Mouse (Mus musculus) testis, adult 2 months (tissue): ENCODE data around the gene Kcnt2. TPM values are rescaled to one million over a fixed set of nuclear protein-coding genes. Genes with fewer than 3 reads are reported as not detected.

Experiments
- H3K27ac ChIP-seq: fragments of 200-500 bp; 2 replicates; pipeline ENCODE4 v1.5.1; 2012; ENCODE audit warnings: low read depth, low read length; ENCODE audit not compliant: control insufficient read depth, insufficient read depth
- H3K27me3 ChIP-seq: fragments of 200-500 bp; 2 replicates; pipeline ENCODE4 v1.6.1; 2012; ENCODE audit warnings: mild to moderate bottlenecking, low read length, moderate library complexity; ENCODE audit not compliant: control insufficient read depth, insufficient read depth
- H3K36me3 ChIP-seq: fragments of 200-500 bp; 2 replicates; pipeline ENCODE4 v1.6.1; 2012; ENCODE audit warnings: mild to moderate bottlenecking, low read length; ENCODE audit not compliant: control insufficient read depth, insufficient read depth
- H3K4me1 ChIP-seq: fragments of 200-500 bp; 2 replicates; pipeline ENCODE4 v1.6.1; 2012; ENCODE audit warnings: low read length; ENCODE audit not compliant: control insufficient read depth, insufficient read depth
- H3K4me3 ChIP-seq: fragments of 200-500 bp; 2 replicates; pipeline ENCODE4 v1.5.1; 2012; ENCODE audit warnings: low read depth, mild to moderate bottlenecking, low read length, moderate library complexity, mixed read lengths; ENCODE audit not compliant: control insufficient read depth
- CTCF ChIP-seq: fragments of 200-500 bp; IDR thresholded peaks from 2 replicates; pipeline ENCODE4 v1.5.1; 2012; ENCODE audit warnings: low read depth, mild to moderate bottlenecking, inconsistent platforms, low read length, moderate library complexity; ENCODE audit not compliant: control insufficient read depth, insufficient read depth, insufficient replicate concordance
- POLR2A ChIP-seq: fragments of 200-500 bp; IDR thresholded peaks from 2 replicates; pipeline ENCODE4 v1.6.1; 2012; ENCODE audit warnings: low read depth, mild to moderate bottlenecking, inconsistent platforms, low read length, moderate library complexity; ENCODE audit not compliant: control insufficient read depth
- polyA plus RNA-seq: library from polyadenylated mRNA; depleted of rRNA; stranded (reverse); fragments of >200 nt; gene quantifications from 2 replicates; pipeline ENCODE4 v1.2.3, GENCODE M21; 2012

Gene Kcnt2
- polyA plus RNA-seq, 1 experiment, result 0.06 TPM

DNA sequence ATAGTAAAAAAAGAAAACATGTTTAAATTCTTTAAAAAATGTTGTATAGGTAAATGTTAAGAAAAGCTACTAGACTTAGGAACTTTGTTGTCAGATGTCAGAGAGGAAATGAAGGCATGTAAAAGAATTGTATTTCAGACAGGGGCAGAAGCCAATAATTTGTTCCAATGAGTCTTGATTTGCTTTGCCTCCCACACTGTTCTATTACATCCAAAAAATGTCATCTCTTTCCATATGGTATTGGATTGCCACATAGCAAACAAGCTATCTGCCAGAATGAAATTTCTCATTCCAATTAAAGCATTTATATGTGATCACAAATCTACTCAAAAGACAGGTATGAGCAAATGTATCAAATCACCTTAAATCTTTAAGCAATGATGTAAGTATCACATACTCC is 314.8 kb downstream of the Kcnt2 start:
- Histone ChIP-seq H3K4me3 (no peak overlapping the region), H3K27ac (no peak overlapping the region), H3K4me1 (no peaks in the 10 kb centered on the region), H3K27me3 (no peaks in the 10 kb centered on the region), H3K36me3 (no peaks in the 10 kb centered on the region)
- no peak for TF ChIP-seq CTCF
- no peak for TF ChIP-seq POLR2A

DNA sequence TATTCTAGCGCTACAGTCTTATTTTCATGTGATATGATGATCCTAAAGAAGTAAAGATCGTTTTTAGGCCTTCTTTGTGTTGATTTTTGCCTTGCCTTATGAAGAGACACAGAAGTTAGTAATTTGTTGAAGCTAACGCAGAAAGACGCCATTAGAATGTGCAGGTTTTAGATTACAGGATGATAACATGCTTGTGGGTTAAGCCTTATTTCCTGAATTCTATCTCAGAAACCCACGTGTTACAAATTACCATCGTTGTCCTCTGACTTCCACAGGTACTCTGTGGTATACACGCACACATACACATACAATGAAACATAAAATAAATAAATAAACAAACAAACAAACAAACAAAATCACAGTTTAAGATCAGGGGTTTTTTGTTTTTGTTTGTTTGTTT is 326.2 kb downstream of the Kcnt2 start:
- Histone ChIP-seq H3K36me3 (no peaks in the 10 kb centered on the region), H3K4me3 (no peak overlapping the region), H3K27me3 (no peaks in the 10 kb centered on the region), H3K27ac (no peak overlapping the region), H3K4me1 (no peaks in the 10 kb centered on the region)
- TF ChIP-seq CTCF (no peak), POLR2A (no peak)

- H3K27me3 ChIP-seq, result no peaks in the 10 kb centered on the region
- H3K4me1 ChIP-seq, result no peaks in the 10 kb centered on the region
- no peaks in the 10 kb centered on the region for H3K36me3 ChIP-seq
- H3K4me3 ChIP-seq, result no peak overlapping the region
- TF ChIP-seq CTCF (no peak), POLR2A (no peak)
- no peak overlapping the region for H3K27ac ChIP-seq
Measured at GRCm38 (mm10) chr1:140578607-140579006, 332.6 kb downstream of the Kcnt2 start.

DNA sequence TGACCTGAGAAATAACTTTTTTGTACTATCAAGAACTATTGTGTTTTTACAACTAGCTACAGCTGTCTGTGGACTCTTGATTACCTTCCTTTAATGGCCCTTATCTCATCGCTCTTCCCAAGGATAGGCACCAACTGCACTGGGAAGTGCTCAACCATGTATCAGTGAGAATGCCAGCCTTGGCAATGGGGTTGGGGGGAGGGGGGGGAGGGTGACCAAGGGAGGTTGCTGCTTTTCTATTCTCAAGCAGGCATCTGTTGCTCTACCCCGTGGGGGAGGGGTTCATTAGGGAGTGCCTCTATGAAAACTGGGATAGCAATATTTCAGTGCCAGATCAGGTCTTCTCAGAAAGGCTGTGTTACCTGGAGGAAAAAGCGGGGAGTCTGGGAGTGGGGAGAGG is 342.3 kb downstream of the Kcnt2 start:
- TF ChIP-seq CTCF, result no peak
- H3K27ac ChIP-seq, result no peak overlapping the region
- H3K36me3 ChIP-seq, result no peaks in the 10 kb centered on the region
- H3K4me3 ChIP-seq, result no peak overlapping the region
- H3K27me3 ChIP-seq, result no peaks in the 10 kb centered on the region
- no peaks in the 10 kb centered on the region for H3K4me1 ChIP-seq

DNA sequence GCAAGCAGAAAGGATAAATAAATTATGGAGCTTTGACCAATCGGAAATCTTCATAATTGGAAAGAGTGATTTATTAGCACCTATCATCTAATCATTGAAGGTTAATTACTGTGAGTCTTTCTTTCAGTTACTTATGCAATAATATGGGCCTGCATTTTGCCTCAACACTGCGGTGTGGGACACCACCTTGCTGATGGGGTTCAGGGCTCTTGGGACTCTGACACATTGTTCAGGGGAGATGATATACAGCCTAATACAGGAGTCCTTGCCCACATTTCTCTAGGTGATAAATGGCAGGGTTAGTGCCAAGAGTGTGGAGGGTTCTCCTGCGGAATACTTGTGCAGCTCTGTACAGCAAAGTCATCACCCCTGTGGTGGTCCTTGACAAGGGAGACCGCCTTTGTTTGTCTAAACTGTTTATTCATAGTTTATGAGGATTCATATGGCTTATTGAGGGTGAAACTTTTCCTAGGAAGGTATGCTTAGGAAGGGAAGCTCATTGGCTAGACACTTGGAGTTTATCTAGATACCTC is 362.9 kb downstream of the Kcnt2 start:
- Histone ChIP-seq H3K36me3 (no peaks in the 10 kb centered on the region), H3K27me3 (no peaks in the 10 kb centered on the region), H3K27ac (no peak overlapping the region), H3K4me3 (no peak overlapping the region), H3K4me1 (no peaks in the 10 kb centered on the region)
- TF ChIP-seq POLR2A (no peak), CTCF (no peak)

- no peaks in the 10 kb centered on the region for H3K36me3 ChIP-seq
- H3K4me3 ChIP-seq, result no peak overlapping the region
- H3K4me1 ChIP-seq, result no peaks in the 10 kb centered on the region
- no peak overlapping the region for H3K27ac ChIP-seq
- TF ChIP-seq POLR2A (no peak), CTCF (no peak)
- no peaks in the 10 kb centered on the region for H3K27me3 ChIP-seq
Measured at GRCm38 (mm10) chr1:140613101-140613500, 367.1 kb downstream of the Kcnt2 start.

GRCm38 (mm10) chr1:140614840-140615239 is 368.9 kb downstream of the Kcnt2 start:
- TF ChIP-seq POLR2A (no peak), CTCF (no peak)
- Histone ChIP-seq H3K4me1 (no peaks in the 10 kb centered on the region), H3K27me3 (no peaks in the 10 kb centered on the region)

GRCm38 (mm10) chr1:140618164-140618563 is 372.2 kb downstream of the Kcnt2 start:
- no peaks in the 10 kb centered on the region for H3K4me1 ChIP-seq
- TF ChIP-seq POLR2A, result no peak
- TF ChIP-seq CTCF, result no peak
- no peak overlapping the region for H3K27ac ChIP-seq
- H3K36me3 ChIP-seq, result no peaks in the 10 kb centered on the region
- no peak overlapping the region for H3K4me3 ChIP-seq
- H3K27me3 ChIP-seq, result no peaks in the 10 kb centered on the region

More at GRCm38 (mm10) chr1:140614840-140615239, 368.9 kb downstream of the Kcnt2 start:
- H3K27ac ChIP-seq, result no peak overlapping the region
- H3K36me3 ChIP-seq, result no peaks in the 10 kb centered on the region
- no peak overlapping the region for H3K4me3 ChIP-seq
